Mouse (Mus musculus): ENCODE data around the gene Gstp1. TPM values are rescaled to one million over a fixed set of nuclear protein-coding genes. Genes with fewer than 3 reads are reported as not detected.

The Gstp1 gene
- polyA plus RNA-seq, 1 experiment from 2014 or later: 604 TPM

DNA sequence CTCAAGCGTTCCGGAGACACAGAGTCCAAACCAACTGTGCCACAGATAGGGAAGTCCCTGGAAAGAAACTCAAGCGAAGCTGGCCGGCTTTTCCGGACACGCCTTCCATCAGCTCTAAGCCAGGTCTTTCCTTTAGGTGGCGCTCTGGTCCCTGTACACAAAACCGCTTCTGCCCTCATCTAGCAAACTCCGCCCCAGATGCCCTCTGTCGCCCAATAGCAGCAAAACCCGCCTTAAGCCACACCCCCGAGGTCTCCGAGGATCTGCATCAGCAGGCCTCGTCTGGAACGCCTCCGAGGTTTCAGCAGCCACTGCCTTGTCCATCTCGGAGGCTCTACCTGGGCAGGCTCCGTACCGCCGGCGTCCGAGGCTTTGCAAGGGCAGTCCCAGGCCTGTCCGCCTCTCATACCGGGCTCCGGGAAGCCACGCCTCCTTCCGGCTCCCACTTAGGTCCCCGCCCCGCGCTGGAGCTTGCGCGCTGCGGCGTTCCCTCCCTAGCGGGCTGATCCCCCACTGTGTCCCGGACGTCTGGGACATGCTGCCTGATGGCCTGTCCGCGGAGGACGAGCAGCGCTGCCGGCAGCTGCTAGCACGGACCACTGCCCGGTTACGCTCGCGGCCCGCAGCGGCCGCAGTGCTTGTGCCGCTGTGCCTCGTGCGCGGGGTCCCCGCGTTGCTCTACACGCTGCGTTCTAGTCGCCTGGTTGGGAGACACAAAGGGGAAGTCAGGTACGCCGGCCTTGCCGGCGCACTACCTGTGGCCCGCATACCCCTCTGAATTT is 37.5 kb downstream of the Gstp1 start, which contains the start of the genes Nudt8 and Gm49405:
Nudt8 (plus strand) TSS at position 462 of the 782 bp plus-strand sequence.
Gm49405 (plus strand) TSS at position 508 of the 782 bp plus-strand sequence.
- Histone ChIP-seq H3K4me2 (ENCODE audit: low read length) (peak within 1 kb of the TSS; percentile 77), H3K4me1 (ENCODE audit: control insufficient read depth, insufficient read depth, low read depth, low read length) (peaks cover 9% of the 10 kb centered on the region), H3K4me3 (ENCODE audit: low read length) (peak within 1 kb of the TSS; percentile 73), H3K27me3 (replicated peaks; ENCODE audit: control insufficient read depth, insufficient read depth, low read length) (no peaks in the 10 kb centered on the region), H3K36me3 (ENCODE audit: control insufficient read depth, insufficient read depth, low read length) (no peaks in the 10 kb centered on the region), H3K9me3 (ENCODE audit: control insufficient read depth, low read length) (no peaks in the 10 kb centered on the region), H3K9ac (ENCODE audit: low read depth, low read length) (peak within 1 kb of the TSS; percentile 87), H3K27ac (ENCODE audit: low read depth, low read length) (peak within 1 kb of the TSS; percentile 91)
- WGBS: under 1% methylated on average over 64 of the region's 64 CpGs
- ATAC-seq: peak; percentile 93

DNA sequence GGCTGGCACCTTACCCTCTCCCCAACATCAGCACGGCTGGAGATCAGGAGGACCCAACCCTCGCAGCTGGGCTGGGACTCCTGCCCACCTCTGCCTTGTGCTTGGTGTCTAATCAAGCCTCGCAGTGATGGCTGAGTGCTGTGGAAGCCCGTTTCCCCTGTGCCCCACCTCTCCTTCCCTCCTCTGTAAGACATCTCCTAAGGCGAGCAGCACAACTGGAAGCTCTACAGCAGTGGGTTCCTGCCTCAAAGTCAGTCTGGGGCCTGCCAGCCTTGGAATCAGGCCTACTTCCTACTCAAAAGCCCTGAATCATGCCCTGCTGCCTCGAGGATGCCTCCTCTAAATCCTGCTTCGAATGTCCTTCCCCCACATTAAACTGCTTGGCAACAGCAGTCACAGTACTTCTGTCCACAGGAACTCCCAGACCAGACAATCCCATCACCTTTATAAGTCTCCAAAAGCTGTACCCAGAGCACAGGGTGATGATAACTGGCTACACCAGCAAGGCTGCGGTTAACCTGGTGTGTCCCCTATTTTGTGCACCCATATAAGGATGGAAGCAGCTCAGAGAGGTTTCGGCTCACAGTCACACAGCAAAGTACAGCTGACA is 38.6 kb downstream of the Gstp1 start:
- Histone ChIP-seq H3K4me3 (ENCODE audit: low read length) (no peak overlapping the region), H3K4me1 (ENCODE audit: control insufficient read depth, insufficient read depth, low read depth, low read length) (peaks cover 9% of the 10 kb centered on the region), H3K4me2 (ENCODE audit: low read length) (no peak overlapping the region), H3K36me3 (ENCODE audit: control insufficient read depth, insufficient read depth, low read length) (no peaks in the 10 kb centered on the region), H3K9me3 (ENCODE audit: control insufficient read depth, low read length) (no peaks in the 10 kb centered on the region), H3K27ac (ENCODE audit: low read depth, low read length) (no peak overlapping the region), H3K27me3 (replicated peaks; ENCODE audit: control insufficient read depth, insufficient read depth, low read length) (no peaks in the 10 kb centered on the region), H3K9ac (ENCODE audit: low read depth, low read length) (no peak overlapping the region)
- no peak for ATAC-seq
- WGBS: 85% methylated on average over 9 of the region's 9 CpGs

DNA sequence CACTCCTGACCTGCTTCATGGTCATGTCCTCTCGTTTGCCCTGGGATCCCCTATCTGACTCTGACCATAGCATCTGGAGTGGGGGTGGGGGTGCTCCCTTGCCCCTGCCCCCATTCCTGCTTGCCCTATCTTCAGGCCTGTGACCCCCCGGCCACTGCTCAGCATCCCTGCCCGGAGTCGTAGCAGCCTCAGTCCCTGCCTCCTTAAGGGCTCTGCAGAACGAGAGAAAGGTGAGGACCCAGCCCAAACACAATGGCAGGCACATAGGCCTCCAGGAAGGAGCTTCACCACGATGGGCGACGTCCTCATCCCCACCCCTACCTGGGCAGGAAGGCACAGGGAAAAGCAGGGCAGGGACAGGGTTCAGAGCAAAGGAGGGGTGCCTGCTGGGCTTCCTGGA is 39.5 kb downstream of the Gstp1 start:
- H3K27me3 ChIP-seq (replicated peaks; ENCODE audit: control insufficient read depth, insufficient read depth, low read length): no peaks in the 10 kb centered on the region
- no peaks in the 10 kb centered on the region for H3K9me3 ChIP-seq (ENCODE audit: control insufficient read depth, low read length)
- H3K27ac ChIP-seq (ENCODE audit: low read depth, low read length): no peak overlapping the region
- no peak overlapping the region for H3K4me2 ChIP-seq (ENCODE audit: low read length)
- WGBS: 79% methylated on average over 8 of the region's 8 CpGs
- H3K4me1 ChIP-seq (ENCODE audit: control insufficient read depth, insufficient read depth, low read depth, low read length): peaks cover 9% of the 10 kb centered on the region
- no peaks in the 10 kb centered on the region for H3K36me3 ChIP-seq (ENCODE audit: control insufficient read depth, insufficient read depth, low read length)
- no peak overlapping the region for H3K4me3 ChIP-seq (ENCODE audit: low read length)
- H3K9ac ChIP-seq (ENCODE audit: low read depth, low read length): no peak overlapping the region
- ATAC-seq: no peak

DNA sequence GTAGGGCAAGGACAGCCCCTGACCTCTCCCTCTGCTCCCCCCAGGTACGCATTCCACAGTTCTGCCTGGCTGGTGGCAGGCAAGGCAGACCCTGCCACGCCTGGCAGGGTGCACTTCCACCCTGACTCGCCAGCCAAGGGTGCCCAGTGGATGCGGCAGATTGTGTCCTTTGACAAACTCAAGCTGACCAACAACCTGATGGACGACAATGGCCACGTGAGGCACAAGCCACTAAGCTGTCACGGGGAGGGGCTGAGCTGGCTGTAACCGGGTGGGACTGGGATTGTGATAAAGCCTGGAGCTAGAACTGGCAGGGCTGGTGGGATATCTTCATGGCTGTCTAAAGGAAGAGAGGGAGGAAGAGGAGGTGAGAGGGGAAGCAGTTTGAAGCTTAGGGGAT is 40.6 kb downstream of the Gstp1 start:
- WGBS: 64% methylated on average over 8 of the region's 8 CpGs
- Histone ChIP-seq H3K9me3 (ENCODE audit: control insufficient read depth, low read length) (no peaks in the 10 kb centered on the region), H3K4me1 (ENCODE audit: control insufficient read depth, insufficient read depth, low read depth, low read length) (peaks cover 9% of the 10 kb centered on the region), H3K27ac (ENCODE audit: low read depth, low read length) (no peak overlapping the region), H3K4me3 (ENCODE audit: low read length) (no peak overlapping the region), H3K27me3 (replicated peaks; ENCODE audit: control insufficient read depth, insufficient read depth, low read length) (no peaks in the 10 kb centered on the region), H3K36me3 (ENCODE audit: control insufficient read depth, insufficient read depth, low read length) (no peaks in the 10 kb centered on the region), H3K4me2 (ENCODE audit: low read length) (no peak overlapping the region), H3K9ac (ENCODE audit: low read depth, low read length) (no peak overlapping the region)
- ATAC-seq: no peak

DNA sequence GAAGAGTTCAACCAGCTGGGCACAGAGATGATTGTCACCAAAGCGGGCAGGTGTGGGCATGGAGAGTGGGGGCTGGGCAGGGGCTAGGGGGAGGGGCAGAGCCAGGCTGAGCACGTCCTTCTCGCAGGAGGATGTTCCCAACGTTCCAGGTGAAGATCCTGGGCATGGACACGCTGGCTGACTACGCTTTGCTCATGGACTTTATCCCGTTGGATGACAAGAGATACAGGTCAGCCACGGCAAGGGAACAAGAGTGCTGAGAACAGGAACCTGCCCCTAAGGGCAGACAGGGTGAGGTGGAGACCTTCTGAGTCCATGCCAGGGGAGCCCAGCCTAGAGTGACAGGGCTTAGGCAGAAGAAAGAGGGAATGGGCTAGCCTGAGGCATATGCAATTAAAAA is 41.0 kb downstream of the Gstp1 start:
- peaks cover 9% of the 10 kb centered on the region for H3K4me1 ChIP-seq (ENCODE audit: control insufficient read depth, insufficient read depth, low read depth, low read length)
- WGBS: 85% methylated on average over 8 of the region's 8 CpGs
- H3K9ac ChIP-seq (ENCODE audit: low read depth, low read length): no peak overlapping the region
- no peak for ATAC-seq
- H3K27ac ChIP-seq (ENCODE audit: low read depth, low read length): no peak overlapping the region
- H3K4me2 ChIP-seq (ENCODE audit: low read length): no peak overlapping the region
- H3K27me3 ChIP-seq (replicated peaks; ENCODE audit: control insufficient read depth, insufficient read depth, low read length): no peaks in the 10 kb centered on the region
- no peaks in the 10 kb centered on the region for H3K9me3 ChIP-seq (ENCODE audit: control insufficient read depth, low read length)
- no peak overlapping the region for H3K4me3 ChIP-seq (ENCODE audit: low read length)
- no peaks in the 10 kb centered on the region for H3K36me3 ChIP-seq (ENCODE audit: control insufficient read depth, insufficient read depth, low read length)

DNA sequence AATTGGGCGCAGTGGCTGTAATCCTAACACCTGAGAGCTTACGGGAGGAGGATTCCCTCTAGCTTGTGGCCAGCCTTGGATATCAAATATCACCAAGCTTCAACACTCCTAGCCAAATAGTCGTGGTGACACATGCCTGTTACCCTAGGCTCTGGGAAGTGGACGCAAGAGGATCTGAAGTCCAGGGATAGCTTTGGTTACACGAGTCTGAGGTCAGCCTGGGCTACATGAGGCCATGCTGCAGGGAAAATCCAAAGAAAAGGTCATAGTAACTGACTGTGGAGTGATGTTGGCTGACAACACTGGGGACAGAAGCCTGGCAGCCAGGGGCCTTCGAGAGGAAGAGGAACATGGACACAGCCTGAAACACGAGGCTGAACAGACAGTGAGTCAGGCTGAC is 41.7 kb downstream of the Gstp1 start:
- Histone ChIP-seq H3K27ac (ENCODE audit: low read depth, low read length) (no peak overlapping the region), H3K4me1 (ENCODE audit: control insufficient read depth, insufficient read depth, low read depth, low read length) (peaks cover 3% of the 10 kb centered on the region), H3K4me3 (ENCODE audit: low read length) (no peak overlapping the region), H3K36me3 (ENCODE audit: control insufficient read depth, insufficient read depth, low read length) (no peaks in the 10 kb centered on the region), H3K4me2 (ENCODE audit: low read length) (no peak overlapping the region), H3K27me3 (replicated peaks; ENCODE audit: control insufficient read depth, insufficient read depth, low read length) (no peaks in the 10 kb centered on the region), H3K9me3 (ENCODE audit: control insufficient read depth, low read length) (no peaks in the 10 kb centered on the region), H3K9ac (ENCODE audit: low read depth, low read length) (no peak overlapping the region)
- WGBS: 71% methylated on average over 7 of the region's 7 CpGs
- no peak for ATAC-seq

DNA sequence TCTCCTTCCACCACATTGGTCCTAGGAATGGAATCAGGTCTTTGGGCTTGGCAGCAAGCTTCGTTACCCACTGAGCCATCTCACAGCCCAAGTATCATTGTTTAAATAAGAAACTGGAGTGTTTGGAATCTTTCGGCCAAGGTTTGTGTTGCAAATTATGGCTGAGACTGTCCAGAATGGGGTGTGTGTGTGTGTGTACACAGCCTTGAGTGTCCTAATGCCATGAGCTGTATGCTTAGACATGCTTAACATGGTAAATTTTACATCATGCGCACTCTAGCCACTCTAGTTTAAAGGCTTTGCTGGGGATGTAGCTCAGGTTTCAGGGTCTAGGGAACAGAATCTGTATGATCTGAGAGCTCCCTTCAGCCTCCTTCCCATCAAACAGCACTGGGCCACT is 42.3 kb downstream of the Gstp1 start:
- Histone ChIP-seq H3K36me3 (ENCODE audit: control insufficient read depth, insufficient read depth, low read length) (no peaks in the 10 kb centered on the region), H3K9ac (ENCODE audit: low read depth, low read length) (no peak overlapping the region), H3K9me3 (ENCODE audit: control insufficient read depth, low read length) (no peaks in the 10 kb centered on the region), H3K4me3 (ENCODE audit: low read length) (no peak overlapping the region), H3K27me3 (replicated peaks; ENCODE audit: control insufficient read depth, insufficient read depth, low read length) (no peaks in the 10 kb centered on the region), H3K27ac (ENCODE audit: low read depth, low read length) (no peak overlapping the region), H3K4me2 (ENCODE audit: low read length) (no peak overlapping the region), H3K4me1 (ENCODE audit: control insufficient read depth, insufficient read depth, low read depth, low read length) (no peaks in the 10 kb centered on the region)
- ATAC-seq: no peak
- WGBS: 83% methylated on average over 3 of the region's 3 CpGs

DNA sequence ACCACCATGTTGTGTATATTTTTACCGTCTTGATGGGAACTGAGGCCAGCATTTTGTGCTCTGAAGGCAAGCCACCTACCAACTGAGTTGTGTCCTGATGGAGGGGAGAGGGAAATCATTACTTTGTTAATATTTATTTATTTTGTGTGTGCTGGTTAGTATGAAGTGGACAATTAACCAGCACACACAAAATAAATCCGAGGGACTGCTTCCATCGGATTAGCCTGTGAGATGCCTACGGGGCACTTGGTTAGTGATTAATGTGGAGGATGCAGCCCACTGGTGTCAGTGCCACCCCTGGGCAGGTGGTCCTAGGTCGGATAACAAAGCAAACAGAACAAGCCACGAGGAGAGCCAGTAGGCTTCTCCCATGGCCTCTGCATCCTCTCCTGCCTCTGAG is 42.9 kb downstream of the Gstp1 start:
- Histone ChIP-seq H3K4me1 (ENCODE audit: control insufficient read depth, insufficient read depth, low read depth, low read length) (no peaks in the 10 kb centered on the region), H3K27ac (ENCODE audit: low read depth, low read length) (no peak overlapping the region), H3K4me2 (ENCODE audit: low read length) (no peak overlapping the region), H3K9me3 (ENCODE audit: control insufficient read depth, low read length) (no peaks in the 10 kb centered on the region), H3K27me3 (replicated peaks; ENCODE audit: control insufficient read depth, insufficient read depth, low read length) (no peaks in the 10 kb centered on the region), H3K9ac (ENCODE audit: low read depth, low read length) (no peak overlapping the region), H3K4me3 (ENCODE audit: low read length) (no peak overlapping the region), H3K36me3 (ENCODE audit: control insufficient read depth, insufficient read depth, low read length) (no peaks in the 10 kb centered on the region)
- ATAC-seq: no peak
- WGBS: 72% methylated on average over 6 of the region's 6 CpGs

DNA sequence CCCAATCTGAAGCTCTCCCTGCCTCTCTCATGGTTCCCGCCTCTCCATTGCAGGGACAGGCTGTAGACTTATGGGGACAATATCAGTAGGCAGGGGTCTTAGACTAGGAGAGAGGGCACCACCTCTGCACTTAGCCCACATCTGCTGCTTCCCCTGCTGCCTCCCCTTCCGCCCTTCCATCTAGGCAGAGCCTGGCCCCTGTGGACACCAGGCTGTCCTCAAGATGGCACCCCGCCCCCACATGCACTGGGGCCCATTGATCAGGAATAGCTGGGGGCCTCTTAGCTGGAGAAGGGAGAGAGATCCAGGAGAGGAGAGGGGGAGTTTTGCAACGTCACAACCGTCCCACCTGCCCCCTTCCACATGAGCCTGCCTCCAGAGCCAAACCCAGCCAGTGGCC is 45.4 kb downstream of the Gstp1 start, which contains the start of gene Tbx10:
Tbx10 (plus strand) TSS at position 337 of the 400 bp plus-strand sequence.
- Histone ChIP-seq H3K27ac (ENCODE audit: low read depth, low read length) (no peak within 1 kb of the TSS), H3K4me1 (ENCODE audit: control insufficient read depth, insufficient read depth, low read depth, low read length) (no peaks in the 10 kb centered on the region), H3K4me3 (ENCODE audit: low read length) (no peak within 1 kb of the TSS), H3K36me3 (ENCODE audit: control insufficient read depth, insufficient read depth, low read length) (no peaks in the 10 kb centered on the region), H3K27me3 (replicated peaks; ENCODE audit: control insufficient read depth, insufficient read depth, low read length) (no peaks in the 10 kb centered on the region), H3K9ac (ENCODE audit: low read depth, low read length) (no peak within 1 kb of the TSS), H3K9me3 (ENCODE audit: control insufficient read depth, low read length) (no peaks in the 10 kb centered on the region), H3K4me2 (ENCODE audit: low read length) (no peak within 1 kb of the TSS)
- no peak for ATAC-seq
- WGBS: 52% methylated on average over 5 of the region's 5 CpGs
